23 mouse cellular contexts compared by ENCODE assay signal in the genomic region with DNA sequence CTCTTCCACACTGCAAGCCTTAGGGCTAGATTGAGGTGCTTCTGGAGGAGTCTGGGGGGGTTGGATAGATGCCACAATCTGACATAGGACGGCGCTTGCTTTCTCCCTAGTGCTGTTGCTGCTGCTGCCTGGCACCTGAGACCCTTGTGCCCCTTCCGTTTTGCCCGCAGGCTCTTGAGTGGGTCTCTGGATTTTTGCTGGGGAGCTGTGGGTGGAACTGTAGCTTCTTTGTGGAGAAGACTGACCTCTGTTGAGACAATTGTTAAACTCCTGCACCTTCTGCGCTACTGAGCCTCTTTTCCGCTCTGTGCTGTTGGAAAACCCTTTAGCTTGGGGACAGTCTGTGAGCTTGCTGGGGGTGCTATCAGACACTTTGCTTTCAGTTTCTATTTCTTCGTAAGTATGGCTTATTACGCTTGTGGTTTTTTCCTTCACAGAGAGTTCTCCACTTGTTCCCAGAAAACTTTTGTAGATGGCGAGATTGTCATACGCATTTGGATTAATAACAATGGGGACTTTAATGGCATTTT.
DNase-seq lines count a peak whose midpoint lies in the region; ATAC-seq and TF ChIP-seq lines count a peak whose summit lies in the region.
"Had no signal": no experiment of that assay in that cellular context is flagged by ENCODE, and none has a peak within 500 bp of the region (broad histone marks: within the 10 kb centered on the region; RNA-seq: fewer than 3 reads in every experiment).

No protein-coding gene starts in this region.

- TF ChIP-seq POLR2A in liver, adult 2 months (IDR thresholded peaks at IDR 0.05; ENCODE audit: extremely low read depth, insufficient read depth, low read length) = no peak

- 88% methylated on average over 10 of the region's 10 CpGs for WGBS in liver, adult 2 months
- WGBS in liver, embryonic 12.5 days (ENCODE audit: insufficient replicate concordance) = 86% methylated on average over 10 of the region's 10 CpGs
- 91% methylated on average over 10 of the region's 10 CpGs for whole genome bisulfite sequencing in hindbrain, embryonic 10.5 days

- no peaks in the 10 kb centered on the region for H3K4me1 ChIP-seq in liver, adult 2 months (ENCODE audit: control insufficient read depth, insufficient read depth, low read length)
- H3K4me1 ChIP-seq in liver, embryonic 12.5 days = peaks cover 7% of the 10 kb centered on the region
- peaks cover 4% of the 10 kb centered on the region; the same call in 1 of the 2 replicates for H3K4me1 ChIP-seq in brown adipose tissue, adult 24 weeks (ENCODE audit: control insufficient read depth, insufficient read depth, insufficient read length, low read length)
- H3K4me1 ChIP-seq in hindbrain, embryonic 10.5 days (replicated peaks) = no peaks in the 10 kb centered on the region
- H3K4me1 ChIP-seq: limb, embryonic 13.5 days; midbrain, embryonic 12.5 days had no signal

- intact Hi-C loops in gastrocnemius, adult 2 months (cut with DNase I) = no loop called here

- DNase-seq in gastrocnemius, adult 2 months = no peak
- no peak for DNase-seq in gastrocnemius, postnatal 4 days (ENCODE audit: low spot score in 2 of 2)
- no peak for DNase-seq in liver, adult 2 months (ENCODE audit: extremely low read depth, low read depth, low spot score)
- peak; percentile 25 for DNase-seq in thymus, postnatal 25 days
- DNase-seq in hindbrain, embryonic 10.5 days (ENCODE audit: low spot score) = no peak
- DNase-seq in c-Kit-positive CD71-positive TER-119-positive erythroid progenitor cells, embryonic 14.5 days (ENCODE audit: low spot score) = no peak
- DNase-seq: adrenal gland, postnatal 36 days; cerebellum, adult 9-11 months; gastrocnemius, postnatal 14 days; heart, postnatal 4 days; kidney, adult 11 months; kidney, postnatal 25 days had no signal

- no peaks in the 10 kb centered on the region for H3K79me2 ChIP-seq in liver, adult 2 months (ENCODE audit: control insufficient read depth, insufficient read depth, low read length)

- H3K27me3 ChIP-seq in liver, adult 2 months (ENCODE audit: control insufficient read depth, insufficient read depth, low read length) = no peaks in the 10 kb centered on the region
- no peaks in the 10 kb centered on the region for H3K27me3 ChIP-seq in liver, embryonic 12.5 days (replicated peaks)
- H3K27me3 ChIP-seq in hindbrain, embryonic 10.5 days (ENCODE audit: insufficient read depth, poor library complexity, severe bottlenecking) = no peaks in the 10 kb centered on the region
- H3K27me3 ChIP-seq: CH12.LX; embryonic facial prominence, embryonic 13.5 days; limb, embryonic 13.5 days; liver, embryonic 15.5 days; midbrain, embryonic 12.5 days had no signal

- H3K9ac ChIP-seq in liver, adult 2 months (ENCODE audit: low read depth, low read length) = no peak overlapping the region
- H3K9ac ChIP-seq in liver, embryonic 12.5 days = no peak overlapping the region
- H3K9ac ChIP-seq: embryonic facial prominence, embryonic 13.5 days; limb, embryonic 13.5 days; liver, embryonic 15.5 days; midbrain, embryonic 12.5 days had no signal

- no peak overlapping the region; the same call in 1 of the 2 replicates for H3K27ac ChIP-seq in gastrocnemius, adult 2 months
- H3K27ac ChIP-seq in liver, adult 2 months (replicated peaks; ENCODE audit: insufficient read depth, low read depth, low read length) = peak overlapping the region; percentile 37; the same call in 1 of the 2 replicates
- H3K27ac ChIP-seq in liver, embryonic 12.5 days = no peak overlapping the region
- peak overlapping the region; percentile 54 for H3K27ac ChIP-seq in brown adipose tissue, adult 24 weeks (replicated peaks; ENCODE audit: low read depth, low read length)
- H3K27ac ChIP-seq in hindbrain, embryonic 10.5 days = no peak overlapping the region
- H3K27ac ChIP-seq: embryonic facial prominence, embryonic 13.5 days; limb, embryonic 13.5 days; liver, embryonic 15.5 days; midbrain, embryonic 12.5 days had no signal

- no peak for TF ChIP-seq CTCF in gastrocnemius, adult 2 months (IDR thresholded peaks at IDR 0.05)
- TF ChIP-seq CTCF in liver, adult 2 months (IDR thresholded peaks at IDR 0.05; ENCODE audit: low read depth, low read length) = no peak

- peaks cover 3% of the 10 kb centered on the region; the same call in 1 of the 2 replicates for H3K36me3 ChIP-seq in liver, adult 2 months (ENCODE audit: control insufficient read depth, insufficient read depth, low read length)
- H3K36me3 ChIP-seq in liver, embryonic 12.5 days = peaks cover 13% of the 10 kb centered on the region
- peaks cover 24% of the 10 kb centered on the region for H3K36me3 ChIP-seq in hindbrain, embryonic 10.5 days
- H3K36me3 ChIP-seq: liver, embryonic 15.5 days had no signal

- ATAC-seq in liver, embryonic 12.5 days = no peak
- ATAC-seq: forebrain, embryonic 14.5 days; hindbrain, embryonic 16.5 days; lung, postnatal 0 days had no signal

- H3K4me2 ChIP-seq in liver, embryonic 12.5 days = no peak overlapping the region
- H3K4me2 ChIP-seq: embryonic facial prominence, embryonic 13.5 days; heart, embryonic 11.5 days; limb, embryonic 13.5 days; liver, embryonic 15.5 days; midbrain, embryonic 12.5 days had no signal

- H3K9me3 ChIP-seq in liver, embryonic 12.5 days (replicated peaks) = peaks cover 5% of the 10 kb centered on the region
- H3K9me3 ChIP-seq in hindbrain, embryonic 10.5 days = peaks cover 5% of the 10 kb centered on the region

- H3K4me3 ChIP-seq in gastrocnemius, adult 2 months = peak overlapping the region; percentile 2; the same call in 1 of the 2 replicates
- no peak overlapping the region for H3K4me3 ChIP-seq in liver, adult 2 months (ENCODE audit: insufficient read depth, low read depth, low read length)
- H3K4me3 ChIP-seq in liver, embryonic 12.5 days = no peak overlapping the region
- peak overlapping the region; percentile 28 for H3K4me3 ChIP-seq in brown adipose tissue, adult 24 weeks (ENCODE audit: insufficient read depth, low read depth, low read length)
- no peak overlapping the region for H3K4me3 ChIP-seq in hindbrain, embryonic 10.5 days
- H3K4me3 ChIP-seq: embryonic facial prominence, embryonic 13.5 days; limb, embryonic 13.5 days; liver, embryonic 15.5 days; midbrain, embryonic 12.5 days had no signal

Comparison
In these comparisons a context has a peak if more than half of its experiments do, and no peak if none do; other contexts are left out.
1. H3K27ac ChIP-seq: peak in liver, adult 2 months (single experiment) and brown adipose tissue, adult 24 weeks (single experiment); none in gastrocnemius, adult 2 months (single experiment), liver, embryonic 12.5 days (single experiment) and hindbrain, embryonic 10.5 days (single experiment).
2. H3K4me3 ChIP-seq: peak in gastrocnemius, adult 2 months (single experiment) and brown adipose tissue, adult 24 weeks (single experiment); none in liver, adult 2 months (single experiment), liver, embryonic 12.5 days (single experiment) and hindbrain, embryonic 10.5 days (single experiment).